Mouse (Mus musculus) 3134 (cell line): ENCODE results near the gene Pcsk1n.
A peak's percentile ranks its signal among the peaks of the same experiment; 100 is the strongest.
"Not testable (repeated sequence)": the region's sequence is repeated elsewhere in the genome, so short reads cannot be mapped to it uniquely, and the experiment has no call there.

Source experiments
- DNase-seq: peaks from one replicate; pipeline ENCODE4 v3.0.0-alpha.2; 2011; ENCODE audit warnings: low spot score; ENCODE audit not compliant: insufficient read length; ENCODE audit errors: extremely low read depth

Pcsk1n gene

GRCm38 (mm10) chrX:7919601-7920383 is at the start of gene Pcsk1n:
TSS of gene Pcsk1n (plus strand) at chrX:7919822.
- no peak for DNase-seq

- DNase-seq, result no peak
Observed at GRCm38 (mm10) chrX:7869826-7870225, 49.8 kb upstream of the Pcsk1n start.

- peak; percentile 89 for DNase-seq
Observed at GRCm38 (mm10) chrX:7878007-7878419, 41.6 kb upstream of the Pcsk1n start, which contains the start of gene Pim2. TSS of gene Pim2 (plus strand) at chrX:7878262.

GRCm38 (mm10) chrX:7878495-7878894 is 41.1 kb upstream of the Pcsk1n start:
- DNase-seq, result no peak

- peak; percentile 24 for DNase-seq
Observed at GRCm38 (mm10) chrX:7879819-7880218, 39.8 kb upstream of the Pcsk1n start.

- DNase-seq, result peak; percentile 87
Observed at GRCm38 (mm10) chrX:7883841-7884567, 35.6 kb upstream of the Pcsk1n start, which contains the start of gene Slc35a2. TSS of gene Slc35a2 (plus strand) at chrX:7884028.

- DNase-seq, result no peak
Observed at GRCm38 (mm10) chrX:7898211-7898610, 21.4 kb upstream of the Pcsk1n start.

- DNase-seq, result peak; percentile 88
Observed at GRCm38 (mm10) chrX:7898880-7899874, 20.4 kb upstream of the Pcsk1n start, which contains the start of the genes Pqbp1 and Timm17b. TSS of gene Pqbp1 (minus strand) at chrX:7899269. TSS of gene Timm17b (plus strand) at chrX:7899357.

- DNase-seq, result no peak
Observed at GRCm38 (mm10) chrX:7904441-7904840, 15.2 kb upstream of the Pcsk1n start.

- no peak for DNase-seq
Observed at GRCm38 (mm10) chrX:7907735-7908134, 11.9 kb upstream of the Pcsk1n start, which contains the start of gene Gm10491. TSS of gene Gm10491 (minus strand) at chrX:7907835.

GRCm38 (mm10) chrX:7909242-7909641 is 10.4 kb upstream of the Pcsk1n start, which contains the start of gene Gm10490:
TSS of gene Gm10490 (plus strand) at chrX:7909542.
- not testable (repeated sequence) for DNase-seq

- no peak for DNase-seq
Observed at GRCm38 (mm10) chrX:7910473-7910872, 9.1 kb upstream of the Pcsk1n start.

- DNase-seq, result not testable (repeated sequence)
Observed at GRCm38 (mm10) chrX:7915669-7916068, 4.0 kb upstream of the Pcsk1n start.

GRCm38 (mm10) chrX:7917960-7918359 is 1.7 kb upstream of the Pcsk1n start:
- not testable (repeated sequence) for DNase-seq

GRCm38 (mm10) chrX:7922032-7922431 is 2.4 kb downstream of the Pcsk1n start:
- DNase-seq, result no peak

GRCm38 (mm10) chrX:7926266-7926665 is 6.6 kb downstream of the Pcsk1n start:
- DNase-seq, result no peak

- DNase-seq, result no peak
Observed at GRCm38 (mm10) chrX:7927116-7927515, 7.5 kb downstream of the Pcsk1n start.

GRCm38 (mm10) chrX:7928270-7928790 is 8.7 kb downstream of the Pcsk1n start, which contains the start of gene Eras:
TSS of gene Eras (minus strand) at chrX:7928607.
- no peak for DNase-seq

- peak; percentile 11 for DNase-seq
Observed at GRCm38 (mm10) chrX:7936874-7937273, 17.3 kb downstream of the Pcsk1n start.

GRCm38 (mm10) chrX:7937667-7938066 is 18.0 kb downstream of the Pcsk1n start:
- peak; percentile 68 for DNase-seq
